Mouse (Mus musculus) activated CD4-positive, CD25-positive, alpha-beta regulatory T cell (primary cell): ENCODE data around the gene Rcbtb1. TPM values are rescaled to one million over a fixed set of nuclear protein-coding genes. Genes with fewer than 3 reads are reported as not detected.

Experiments
- polyA plus RNA-seq, 2 experiments: library from polyadenylated mRNA; unstranded; fragments of 100-300 nt; shearing (Covaris generic); gene quantifications; one replicate each; pipeline ENCODE4 v1.2.1; 2017

Gene Rcbtb1
- 10 to 100 TPM; 53.7 to 61.2 TPM for polyA plus RNA-seq

DNA sequence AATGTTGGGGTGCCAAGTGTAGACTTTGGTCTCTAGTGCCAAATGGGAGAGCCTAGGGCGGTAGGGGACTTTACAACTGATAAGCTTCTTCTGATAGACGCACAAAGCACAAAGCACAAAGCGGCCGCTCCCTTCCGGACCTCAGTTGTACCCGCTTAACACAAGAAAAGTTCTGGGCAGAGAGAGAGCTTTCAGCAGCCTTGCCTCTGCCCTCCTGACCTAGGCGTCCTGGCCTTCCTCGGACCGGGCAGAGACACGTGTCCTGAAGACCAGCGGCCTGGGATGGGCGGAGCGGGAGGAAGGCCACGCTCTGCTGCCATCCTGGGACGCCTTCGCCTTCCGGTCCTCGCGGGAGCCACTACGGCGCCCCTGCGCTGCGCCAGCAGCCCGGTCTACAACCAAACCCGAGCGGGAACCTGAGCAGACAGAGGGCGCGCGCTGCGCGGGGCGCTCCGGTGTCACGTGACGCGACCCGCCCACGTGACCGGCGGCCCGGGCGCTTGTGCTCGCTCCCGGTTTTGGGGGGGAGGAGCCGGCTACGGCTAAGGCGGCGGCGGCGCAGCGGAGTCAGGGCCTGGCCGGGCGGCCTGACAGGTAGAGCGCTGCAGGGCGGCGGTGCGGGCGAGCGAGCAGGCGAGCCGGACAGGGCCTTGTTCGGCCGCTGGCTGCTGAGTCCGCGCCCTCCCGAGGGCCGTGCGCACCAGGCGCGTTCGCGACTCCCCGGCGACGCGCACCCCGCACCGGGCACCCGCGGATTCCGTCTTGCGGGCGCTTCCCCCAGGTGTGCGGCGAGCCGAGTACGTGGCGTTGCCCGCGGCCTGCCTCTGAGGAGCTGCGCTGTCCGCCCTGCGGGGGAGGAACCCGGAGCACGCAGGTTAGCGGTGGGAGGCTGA is at the start of gene Rcbtb1:
Gene Rcbtb1, plus strand, starts transcription at position 499 of the 893 bp plus-strand sequence.

GRCm38 (mm10) chr14:59178649-59179048 is 22.4 kb upstream of the Rcbtb1 start, which contains the start of gene Gm5142:
Gm5142 (minus strand) TSS chr14:59178749.

GRCm38 (mm10) chr14:59260056-59260455 is 59.0 kb downstream of the Rcbtb1 start, which contains the start of gene Gm6904:
Gm6904 (minus strand) TSS chr14:59260216.

Other genes with a start within 250 kb of the Rcbtb1 start
- gene 1700129C05Rik, start 58.3 kb upstream of the Rcbtb1 start, polyA plus RNA-seq = not detected
- not detected for gene Gm5142, start 22.5 kb upstream of the Rcbtb1 start, polyA plus RNA-seq
- gene Gm6904, start 59.0 kb downstream of the Rcbtb1 start, polyA plus RNA-seq = 1 to 10 TPM; 7.9 to 9.1 TPM
- 10 to 100 TPM; 25.6 to 62.0 TPM for gene Phf11a, start 96.3 kb downstream of the Rcbtb1 start, polyA plus RNA-seq
- 100 to 1,000 TPM; 167 to 245 TPM for gene Phf11b, start 140.1 kb downstream of the Rcbtb1 start, polyA plus RNA-seq
- gene Phf11d, start 164.3 kb downstream of the Rcbtb1 start, polyA plus RNA-seq = 10 to 100 TPM; 15.3 to 17.1 TPM
- gene Phf11c, start 194.2 kb downstream of the Rcbtb1 start, polyA plus RNA-seq = 10 to 100 TPM; 26.8 to 27.6 TPM
- gene Setdb2, start 239.7 kb downstream of the Rcbtb1 start, polyA plus RNA-seq = 10 to 100 TPM; 19.4 to 21.0 TPM
- 10 to 100 TPM; 51.1 to 54.9 TPM for gene Cab39l, start 239.8 kb downstream of the Rcbtb1 start, polyA plus RNA-seq